17 mouse cellular contexts compared by ENCODE assay signal in genomic region chr1:88907766-88908463, GRCm38 (mm10).
"Had no signal": no experiment of that assay in that cellular context is flagged by ENCODE, and none has a peak within 500 bp of the region (broad histone marks: within the 10 kb centered on the region; RNA-seq: fewer than 3 reads in every experiment).

No protein-coding gene starts in this region.

- H3K9ac ChIP-seq: limb, embryonic 13.5 days; liver, embryonic 12.5 days; liver, embryonic 15.5 days; lung, embryonic 15.5 days; midbrain, embryonic 13.5 days had no signal

- H3K27ac ChIP-seq: layer of hippocampus, adult 2 months; limb, embryonic 10.5 days; limb, embryonic 13.5 days; liver, embryonic 12.5 days; liver, embryonic 15.5 days; lung, embryonic 15.5 days; midbrain, embryonic 10.5 days; midbrain, embryonic 13.5 days had no signal

- H3K9me3 ChIP-seq: limb, embryonic 10.5 days; limb, embryonic 13.5 days; liver, embryonic 12.5 days; liver, embryonic 15.5 days; lung, embryonic 15.5 days; midbrain, embryonic 10.5 days; midbrain, embryonic 13.5 days had no signal

- DNase-seq: kidney, adult 2 months; kidney, postnatal 14 days; layer of hippocampus, adult 9-11 months; liver; lung, postnatal 10 days; thymus, adult 18-20 months; thymus, postnatal 36 days had no signal

- H3K4me2 ChIP-seq: limb, embryonic 13.5 days; liver, embryonic 12.5 days; liver, embryonic 15.5 days; lung, embryonic 15.5 days; midbrain, embryonic 13.5 days had no signal

- ATAC-seq: intestine, postnatal 0 days; liver, embryonic 12.5 days; midbrain, embryonic 13.5 days had no signal

- H3K36me3 ChIP-seq: limb, embryonic 10.5 days; limb, embryonic 13.5 days; liver, embryonic 12.5 days; liver, embryonic 15.5 days; lung, embryonic 15.5 days; midbrain, embryonic 10.5 days; midbrain, embryonic 13.5 days had no signal

- H3K4me1 ChIP-seq: liver, embryonic 12.5 days; liver, embryonic 15.5 days; lung, embryonic 15.5 days; megakaryocyte, embryonic 14.5 days had no signal

- H3K27me3 ChIP-seq: limb, embryonic 13.5 days; liver, embryonic 12.5 days; liver, embryonic 15.5 days; lung, embryonic 15.5 days; megakaryocyte, embryonic 14.5 days; midbrain, embryonic 13.5 days had no signal

- H3K4me3 ChIP-seq: layer of hippocampus, adult 2 months; limb, embryonic 10.5 days; limb, embryonic 13.5 days; liver, embryonic 12.5 days; liver, embryonic 15.5 days; lung, embryonic 15.5 days; megakaryocyte, embryonic 14.5 days; midbrain, embryonic 10.5 days; midbrain, embryonic 13.5 days had no signal
